Mouse (Mus musculus) midbrain, embryonic 16.5 days (tissue): ENCODE data around the gene Gm14214. TPM values are rescaled to one million over a fixed set of nuclear protein-coding genes. Genes with fewer than 3 reads are reported as not detected.

ENCODE experiments used
- ATAC-seq: fragments of 200-750 bp; cut with Nextera tagmentation; 2 replicates; pipeline ENCODE4 v1.8.0; 2017; ENCODE audit warnings: moderate TSS enrichment
- H3K27ac ChIP-seq: fragments of 300-500 bp; sonication (generic); 2 replicates; pipeline ENCODE4 v1.5.1; 2014; ENCODE audit warnings: mild to moderate bottlenecking, low read length, mixed read lengths
- H3K27me3 ChIP-seq: fragments of 300-500 bp; sonication (generic); 2 replicates; pipeline ENCODE4 v1.6.1; 2014; ENCODE audit warnings: low read depth, low read length, mixed read lengths; ENCODE audit not compliant: control insufficient read depth, insufficient read depth
- H3K36me3 ChIP-seq: fragments of 300-500 bp; sonication (generic); 2 replicates; pipeline ENCODE4 v1.6.1; 2014; ENCODE audit warnings: mild to moderate bottlenecking, low read length, moderate library complexity, mixed read lengths; ENCODE audit not compliant: control insufficient read depth, insufficient read depth
- H3K4me1 ChIP-seq: fragments of 300-500 bp; sonication (generic); 2 replicates; pipeline ENCODE4 v1.6.1; 2014; ENCODE audit warnings: mild to moderate bottlenecking, low read length, mixed read lengths; ENCODE audit not compliant: control insufficient read depth, insufficient read depth
- H3K4me2 ChIP-seq: fragments of 300-500 bp; sonication (generic); 2 replicates; pipeline ENCODE4 v1.6.1; 2014; ENCODE audit warnings: mild to moderate bottlenecking, low read length, mixed read lengths
- H3K4me3 ChIP-seq: fragments of 300-500 bp; sonication (generic); 2 replicates; pipeline ENCODE4 v1.5.1; 2014; ENCODE audit warnings: low read depth, mild to moderate bottlenecking, low read length, moderate library complexity, mixed read lengths
- H3K9ac ChIP-seq: fragments of 300-500 bp; sonication (generic); 2 replicates; pipeline ENCODE4 v1.6.1; 2014; ENCODE audit warnings: low read depth, low read length, mixed read lengths
- H3K9me3 ChIP-seq: fragments of 300-500 bp; sonication (generic); replicated peaks from 2 replicates; pipeline ENCODE4 v1.6.1; 2014; ENCODE audit warnings: mild to moderate bottlenecking, low read length, mixed read lengths; ENCODE audit not compliant: control insufficient read depth, poor library complexity, severe bottlenecking
- WGBS: fragments of 180-500 bp; shearing (Covaris S2); extraction: QIAGEN DNeasy Blood & Tissue Kit; methylation state at CpG from one replicate; pipeline ENCODE4 v1.1.7; 2014; 5-methylcytosine and 5-hydroxymethylcytosine counted together
- polyA plus RNA-seq: library from polyadenylated mRNA; unstranded; fragments of >200 nt; fragmentation: Nextera tagmentation; extraction: Ambion mirVana; gene quantifications from 2 replicates; pipeline ENCODE4 v1.2.1, GENCODE M21; 2015

The Gm14214 gene
- polyA plus RNA-seq, 1 experiment from 2014 or later: not detected

- Histone ChIP-seq H3K9me3 (no peaks in the 10 kb centered on the region), H3K27ac (no peak overlapping the region), H3K4me2 (no peak overlapping the region), H3K9ac (no peak overlapping the region), H3K27me3 (no peaks in the 10 kb centered on the region), H3K4me3 (no peak overlapping the region), H3K4me1 (peaks cover 4% of the 10 kb centered on the region; the same call in 1 of the 2 replicates), H3K36me3 (no peaks in the 10 kb centered on the region)
- 100% methylated on average over 1 of the region's 1 CpGs for WGBS
- no peak for ATAC-seq
Observed at GRCm38 (mm10) chr2:154803372-154803771, 33.5 kb upstream of the Gm14214 start.

GRCm38 (mm10) chr2:154791661-154792642 is 22.1 kb upstream of the Gm14214 start:
- no peaks in the 10 kb centered on the region for H3K36me3 ChIP-seq
- H3K27me3 ChIP-seq: no peaks in the 10 kb centered on the region
- under 1% methylated on average over 64 of the region's 67 CpGs for WGBS
- H3K9ac ChIP-seq: peak overlapping the region; percentile 83
- no peaks in the 10 kb centered on the region for H3K9me3 ChIP-seq
- peaks cover 32% of the 10 kb centered on the region for H3K4me1 ChIP-seq
- H3K4me3 ChIP-seq: peak overlapping the region; percentile 85
- H3K4me2 ChIP-seq: peak overlapping the region; percentile 73
- H3K27ac ChIP-seq: peak overlapping the region; percentile 99
- peak; percentile 22 for ATAC-seq

GRCm38 (mm10) chr2:154790656-154791483 is 21.0 kb upstream of the Gm14214 start, which contains the start of the genes Raly and a:
TSS of gene Raly (plus strand) at chr2:154791096.
TSS of gene a (plus strand) at chr2:154791402.
- H3K4me2 ChIP-seq: peak within 1 kb of the TSS; percentile 73
- peak within 1 kb of the TSS; percentile 85 for H3K4me3 ChIP-seq
- peak within 1 kb of the TSS; percentile 83 for H3K9ac ChIP-seq
- ATAC-seq: peak; percentile 96
- H3K27me3 ChIP-seq: no peaks in the 10 kb centered on the region
- H3K36me3 ChIP-seq: no peaks in the 10 kb centered on the region
- H3K27ac ChIP-seq: peak within 1 kb of the TSS; percentile 99
- peaks cover 32% of the 10 kb centered on the region for H3K4me1 ChIP-seq
- under 1% methylated on average over 63 of the region's 89 CpGs for WGBS
- no peaks in the 10 kb centered on the region for H3K9me3 ChIP-seq

- ATAC-seq: no peak
- Histone ChIP-seq H3K9me3 (no peaks in the 10 kb centered on the region), H3K4me2 (peak overlapping the region; percentile 49), H3K4me3 (peak overlapping the region; percentile 85), H3K36me3 (no peaks in the 10 kb centered on the region), H3K27me3 (no peaks in the 10 kb centered on the region), H3K27ac (peak overlapping the region; percentile 99), H3K9ac (peak overlapping the region; percentile 54), H3K4me1 (peaks cover 36% of the 10 kb centered on the region)
- WGBS: 4% methylated on average over 14 of the region's 14 CpGs
Observed at GRCm38 (mm10) chr2:154789977-154790655, 20.3 kb upstream of the Gm14214 start.

- H3K4me1 ChIP-seq: peaks cover 34% of the 10 kb centered on the region
- no peak overlapping the region for H3K4me2 ChIP-seq
- H3K27me3 ChIP-seq: no peaks in the 10 kb centered on the region
- WGBS: 70% methylated on average over 6 of the region's 6 CpGs
- no peak overlapping the region for H3K4me3 ChIP-seq
- no peak overlapping the region for H3K27ac ChIP-seq
- no peak overlapping the region for H3K9ac ChIP-seq
- H3K36me3 ChIP-seq: no peaks in the 10 kb centered on the region
- H3K9me3 ChIP-seq: no peaks in the 10 kb centered on the region
- no peak for ATAC-seq
Observed at GRCm38 (mm10) chr2:154789381-154789780, 19.6 kb upstream of the Gm14214 start.

- Histone ChIP-seq H3K4me2 (no peak overlapping the region), H3K36me3 (no peaks in the 10 kb centered on the region), H3K27me3 (no peaks in the 10 kb centered on the region), H3K9me3 (no peaks in the 10 kb centered on the region), H3K4me1 (peaks cover 13% of the 10 kb centered on the region), H3K27ac (no peak overlapping the region), H3K9ac (no peak overlapping the region), H3K4me3 (no peak overlapping the region)
- 80% methylated on average over 11 of the region's 11 CpGs for WGBS
- no peak for ATAC-seq
Observed at GRCm38 (mm10) chr2:154786776-154787175, 16.9 kb upstream of the Gm14214 start.

- no peaks in the 10 kb centered on the region for H3K36me3 ChIP-seq
- H3K4me3 ChIP-seq: no peak overlapping the region
- no peak overlapping the region for H3K4me2 ChIP-seq
- H3K27me3 ChIP-seq: no peaks in the 10 kb centered on the region
- peaks cover 13% of the 10 kb centered on the region for H3K4me1 ChIP-seq
- H3K27ac ChIP-seq: no peak overlapping the region
- H3K9ac ChIP-seq: no peak overlapping the region
- WGBS: 38% methylated on average over 3 of the region's 3 CpGs
- ATAC-seq: no peak
- H3K9me3 ChIP-seq: no peaks in the 10 kb centered on the region
Observed at GRCm38 (mm10) chr2:154786187-154786586, 16.4 kb upstream of the Gm14214 start.

- Histone ChIP-seq H3K4me1 (peaks cover 13% of the 10 kb centered on the region), H3K27ac (peak overlapping the region; percentile 53), H3K4me2 (0 out of 2 replicates have a peak overlapping the region, but pooled peaks have one; percentile 8), H3K9me3 (no peaks in the 10 kb centered on the region), H3K27me3 (no peaks in the 10 kb centered on the region), H3K36me3 (no peaks in the 10 kb centered on the region), H3K4me3 (no peak overlapping the region), H3K9ac (no peak overlapping the region)
- 58% methylated on average over 3 of the region's 3 CpGs for WGBS
- peak; percentile 56; the same call in 1 of the 2 replicates for ATAC-seq
Observed at GRCm38 (mm10) chr2:154785284-154785683, 15.5 kb upstream of the Gm14214 start.
